Mouse (Mus musculus): ENCODE measurements around the gene Gm10338. TPM values are rescaled to one million over a fixed set of nuclear protein-coding genes. Genes with fewer than 3 reads are reported as not detected.
A peak's percentile ranks its signal among the peaks of the same experiment; 100 is the strongest.
"Not testable (repeated sequence)": the region's sequence is repeated elsewhere in the genome, so short reads cannot be mapped to it uniquely, and the experiment has no call there.

The Gm10338 gene
- polyA plus RNA-seq (2014; fragmentation: Nextera tagmentation; extraction: Ambion mirVana) = not detected in 2 replicates

DNA sequence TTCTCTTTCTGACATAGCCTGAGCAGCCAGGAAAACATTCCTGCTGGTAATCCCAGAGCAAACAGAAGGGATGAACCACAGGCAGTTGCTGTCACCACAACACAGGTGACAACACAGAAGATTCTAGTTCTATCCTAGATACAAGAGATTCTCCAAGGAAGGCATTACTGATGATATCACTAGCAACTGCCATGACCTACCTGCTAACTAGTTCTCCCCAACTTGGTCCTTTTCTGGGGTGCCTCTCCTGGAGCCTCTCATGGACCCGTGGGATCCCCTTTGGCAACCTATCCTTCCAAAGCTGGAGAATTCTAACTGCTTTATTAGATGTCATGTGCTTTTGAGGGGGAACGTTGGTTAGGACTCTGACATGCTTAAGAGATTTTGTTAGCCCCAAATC lies at the start of gene Gm10338:
Gene Gm10338, minus strand, starts transcription at position 101 of the 400 bp plus-strand sequence.
- ATAC-seq (ENCODE audit: low read depth); H3K9me3 ChIP-seq (ENCODE audit: control insufficient read depth, low read length); DNase-seq (ENCODE audit: low spot score); H3K27me3 ChIP-seq (replicated peaks; ENCODE audit: control insufficient read depth, insufficient read depth, low read length); H3K27ac ChIP-seq (replicated peaks; ENCODE audit: low read depth, low read length); H3K4me1 ChIP-seq (ENCODE audit: control insufficient read depth, insufficient read depth, low read length); H3K36me3 ChIP-seq (ENCODE audit: control insufficient read depth, insufficient read depth, low read length); H3K4me2 ChIP-seq (ENCODE audit: low read depth, low read length); H3K9ac ChIP-seq (ENCODE audit: low read depth, low read length); H3K4me3 ChIP-seq (ENCODE audit: low read depth, low read length): not testable (repeated sequence)
- WGBS = no CpG with 5 or more reads among the region's 2 CpGs

DNA sequence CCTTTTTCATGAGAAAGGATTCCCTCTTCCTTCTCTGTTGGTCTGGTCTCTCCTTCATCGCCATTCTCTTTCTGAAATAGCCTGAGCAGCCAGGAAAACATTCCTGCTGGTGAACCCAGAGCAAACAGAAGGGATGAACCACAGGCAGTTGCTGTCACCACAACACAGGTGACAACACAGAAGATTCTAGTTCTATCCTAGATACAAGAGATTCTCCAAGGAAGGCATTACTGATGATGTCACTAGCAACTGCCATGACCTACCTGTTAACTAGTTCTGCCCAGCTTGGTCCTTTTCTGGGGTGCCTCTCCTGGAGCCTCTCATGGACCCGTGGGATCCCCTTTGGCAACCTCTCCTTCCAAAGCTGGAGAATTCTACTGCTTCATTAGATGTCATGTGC lies 48.5 kb upstream of the Gm10338 start, which contains the start of gene Gm10128:
Gene Gm10128, minus strand, starts transcription at position 101 of the 400 bp plus-strand sequence.
- ATAC-seq (ENCODE audit: low read depth); H3K4me1 ChIP-seq (ENCODE audit: control insufficient read depth, insufficient read depth, low read length); H3K36me3 ChIP-seq (ENCODE audit: control insufficient read depth, insufficient read depth, low read length); DNase-seq (ENCODE audit: low spot score); H3K9me3 ChIP-seq (ENCODE audit: control insufficient read depth, low read length); H3K4me3 ChIP-seq (ENCODE audit: low read depth, low read length); H3K27ac ChIP-seq (replicated peaks; ENCODE audit: low read depth, low read length); H3K4me2 ChIP-seq (ENCODE audit: low read depth, low read length); H3K9ac ChIP-seq (ENCODE audit: low read depth, low read length); H3K27me3 ChIP-seq (replicated peaks; ENCODE audit: control insufficient read depth, insufficient read depth, low read length): not testable (repeated sequence)
- WGBS = no CpG with 5 or more reads among the region's 2 CpGs

DNA sequence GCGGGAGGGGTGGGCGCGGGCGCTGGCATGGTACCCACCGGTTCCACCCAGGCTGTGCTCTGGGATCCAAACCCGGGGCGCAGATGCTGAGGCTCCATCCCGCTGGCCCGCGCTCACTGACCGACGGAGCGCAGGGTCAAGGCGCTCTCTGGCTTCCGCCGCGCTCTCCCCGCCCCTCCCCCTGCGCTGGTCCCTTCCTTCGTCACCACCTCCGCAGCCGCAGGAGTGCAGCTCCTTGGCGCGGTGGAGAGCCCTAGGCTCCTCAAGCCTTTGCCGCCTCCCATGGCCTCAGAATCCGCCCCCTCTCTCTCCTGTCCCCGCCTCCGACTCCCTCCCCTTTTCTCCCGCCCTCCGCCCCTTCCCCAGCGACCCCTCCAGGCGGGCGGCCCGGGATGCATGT lies 27.0 kb downstream of the Gm10338 start, which contains the start of gene Gm3558:
Gene Gm3558, minus strand, starts transcription at position 185 of the 400 bp plus-strand sequence.
- not testable (repeated sequence) for H3K9ac ChIP-seq (ENCODE audit: low read depth, low read length); ATAC-seq (ENCODE audit: low read depth)
- no CpG with 5 or more reads among the region's 34 CpGs for WGBS

DNA sequence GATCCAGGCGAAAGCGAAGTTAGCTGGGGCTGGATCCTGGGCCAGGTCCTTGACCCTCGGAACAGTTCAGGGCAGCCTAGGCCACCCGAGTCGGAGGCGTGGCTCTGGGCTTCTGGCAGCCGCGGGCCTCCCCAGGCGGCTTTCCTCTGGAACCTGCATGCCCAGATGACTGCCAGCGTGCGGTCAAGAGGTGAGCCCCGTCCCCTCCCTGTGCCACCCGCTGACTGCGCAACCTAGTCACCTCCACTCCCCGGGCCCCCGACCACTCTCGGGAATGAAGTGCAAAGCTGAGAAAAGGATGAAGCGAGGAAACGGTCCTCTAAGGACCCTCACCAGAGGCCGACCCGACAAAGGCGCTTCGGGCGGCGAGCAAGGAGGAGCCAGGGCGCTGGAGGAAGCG lies 27.5 kb downstream of the Gm10338 start:
- not testable (repeated sequence) for ATAC-seq (ENCODE audit: low read depth)
- WGBS = 0% methylated on average over 18 of the region's 27 CpGs

More for the DNA sequence above, 27.0 kb downstream of the Gm10338 start, which contains the start of gene Gm3558:
- H3K9me3 ChIP-seq (ENCODE audit: control insufficient read depth, low read length); H3K36me3 ChIP-seq (ENCODE audit: control insufficient read depth, insufficient read depth, low read length); H3K4me1 ChIP-seq (ENCODE audit: control insufficient read depth, insufficient read depth, low read length); H3K27me3 ChIP-seq (replicated peaks; ENCODE audit: control insufficient read depth, insufficient read depth, low read length); DNase-seq (ENCODE audit: low spot score); H3K27ac ChIP-seq (replicated peaks; ENCODE audit: low read depth, low read length): not testable (repeated sequence)
- H3K4me3 ChIP-seq (ENCODE audit: low read depth, low read length) = peak within 1 kb of the TSS; percentile 32
- peak within 1 kb of the TSS; percentile 61 for H3K4me2 ChIP-seq (ENCODE audit: low read depth, low read length)

DNA sequence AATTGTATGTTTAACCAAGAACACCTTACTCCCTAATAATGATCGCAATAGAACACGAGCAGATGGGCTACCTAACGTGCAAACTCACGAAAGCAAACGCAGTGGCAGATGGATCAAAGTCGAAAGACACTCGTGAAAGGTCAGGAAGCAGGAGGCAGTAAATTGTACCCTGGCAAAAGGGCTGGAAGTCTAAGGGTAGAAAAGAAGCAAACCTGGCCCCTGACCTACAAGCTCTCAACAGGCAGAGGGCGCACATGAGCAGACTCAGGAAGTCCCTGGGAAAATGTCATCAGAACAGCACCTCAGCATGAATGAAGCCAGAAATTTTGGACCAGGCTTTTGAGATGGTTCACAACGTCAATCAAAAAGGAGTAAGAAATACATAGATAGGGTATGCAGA lies 28.1 kb downstream of the Gm10338 start:
- not testable (repeated sequence) for ATAC-seq (ENCODE audit: low read depth); DNase-seq (ENCODE audit: low spot score); H3K36me3 ChIP-seq (ENCODE audit: control insufficient read depth, insufficient read depth, low read length); H3K4me1 ChIP-seq (ENCODE audit: control insufficient read depth, insufficient read depth, low read length); H3K4me3 ChIP-seq (ENCODE audit: low read depth, low read length); H3K27me3 ChIP-seq (replicated peaks; ENCODE audit: control insufficient read depth, insufficient read depth, low read length); H3K9ac ChIP-seq (ENCODE audit: low read depth, low read length); H3K4me2 ChIP-seq (ENCODE audit: low read depth, low read length); H3K9me3 ChIP-seq (ENCODE audit: control insufficient read depth, low read length); H3K27ac ChIP-seq (replicated peaks; ENCODE audit: low read depth, low read length)
- WGBS = 2% methylated on average over 6 of the region's 9 CpGs

More for the DNA sequence above, 27.5 kb downstream of the Gm10338 start:
- H3K36me3 ChIP-seq (ENCODE audit: control insufficient read depth, insufficient read depth, low read length); DNase-seq (ENCODE audit: low spot score); H3K9ac ChIP-seq (ENCODE audit: low read depth, low read length); H3K27me3 ChIP-seq (replicated peaks; ENCODE audit: control insufficient read depth, insufficient read depth, low read length); H3K27ac ChIP-seq (replicated peaks; ENCODE audit: low read depth, low read length); H3K9me3 ChIP-seq (ENCODE audit: control insufficient read depth, low read length); H3K4me1 ChIP-seq (ENCODE audit: control insufficient read depth, insufficient read depth, low read length): not testable (repeated sequence)
- Histone ChIP-seq H3K4me3 (ENCODE audit: low read depth, low read length) (peak overlapping the region; percentile 32), H3K4me2 (ENCODE audit: low read depth, low read length) (peak overlapping the region; percentile 61)

Other genes with a start within 250 kb of the Gm10338 start
- not detected in 2 replicates for gene Gm8374, start 230.5 kb downstream of the Gm10338 start, polyA plus RNA-seq (2014; fragmentation: Nextera tagmentation; extraction: Ambion mirVana)
- not detected in 2 replicates for gene Gm3755, start 144.7 kb downstream of the Gm10338 start, polyA plus RNA-seq (2014; fragmentation: Nextera tagmentation; extraction: Ambion mirVana)
- 0.43 TPM in 1 of 2 replicates, not detected in the other for gene Gm3752, start 111.8 kb downstream of the Gm10338 start, polyA plus RNA-seq (2014; fragmentation: Nextera tagmentation; extraction: Ambion mirVana)
- 0.17 TPM in 1 of 2 replicates, not detected in the other for gene Gm3558, start 27.0 kb downstream of the Gm10338 start, polyA plus RNA-seq (2014; fragmentation: Nextera tagmentation; extraction: Ambion mirVana)
- gene Gm10128, start 48.4 kb upstream of the Gm10338 start, polyA plus RNA-seq (2014; fragmentation: Nextera tagmentation; extraction: Ambion mirVana) = not detected in 2 replicates
- gene Gm26661, start 196.0 kb upstream of the Gm10338 start, polyA plus RNA-seq (2014; fragmentation: Nextera tagmentation; extraction: Ambion mirVana) = 0.67 TPM in 1 of 2 replicates, not detected in the other
- gene Flnb, start 222.4 kb upstream of the Gm10338 start, polyA plus RNA-seq (2014; fragmentation: Nextera tagmentation; extraction: Ambion mirVana) = 26.7 and 29.8 TPM in 2 replicates

Measured in embryonic facial prominence, embryonic 14.5 days (tissue).